Mouse (Mus musculus) E14TG2a.4 (cell line): ENCODE results near the gene Il27.

Source experiments
- CTCF ChIP-seq: conservative IDR thresholded peaks from 2 replicates; pipeline ENCODE4 v1.5.1; 2014; ENCODE audit warnings: low read length
- NANOG ChIP-seq: IDR thresholded peaks from 2 replicates; pipeline ENCODE4 v1.6.1; 2014; ENCODE audit warnings: borderline replicate concordance, low read length, mixed read lengths

- TF ChIP-seq CTCF (no peak), NANOG (no peak)
Observed at GRCm38 (mm10) chr7:126630824-126631518, 36.2 kb upstream of the Il27 start, which contains the start of gene Nupr1.
